Mouse (Mus musculus) gastrocnemius, postnatal 10 days (tissue): ENCODE data around the gene Dnajc13. TPM values are rescaled to one million over a fixed set of nuclear protein-coding genes. Genes with fewer than 3 reads are reported as not detected.

Source experiments
- DNase-seq: peaks from one replicate; pipeline ENCODE4 v3.0.0; 2021; ENCODE audit warnings: mixed read lengths
- total RNA-seq, 2 experiments: library from RNA; stranded (reverse); gene quantifications; 2 replicates each; pipeline ENCODE4 v1.2.3; 2021

The Dnajc13 gene
- total RNA-seq, 2 experiments from 2014 or later: 25.8 to 32.5 TPM

DNA sequence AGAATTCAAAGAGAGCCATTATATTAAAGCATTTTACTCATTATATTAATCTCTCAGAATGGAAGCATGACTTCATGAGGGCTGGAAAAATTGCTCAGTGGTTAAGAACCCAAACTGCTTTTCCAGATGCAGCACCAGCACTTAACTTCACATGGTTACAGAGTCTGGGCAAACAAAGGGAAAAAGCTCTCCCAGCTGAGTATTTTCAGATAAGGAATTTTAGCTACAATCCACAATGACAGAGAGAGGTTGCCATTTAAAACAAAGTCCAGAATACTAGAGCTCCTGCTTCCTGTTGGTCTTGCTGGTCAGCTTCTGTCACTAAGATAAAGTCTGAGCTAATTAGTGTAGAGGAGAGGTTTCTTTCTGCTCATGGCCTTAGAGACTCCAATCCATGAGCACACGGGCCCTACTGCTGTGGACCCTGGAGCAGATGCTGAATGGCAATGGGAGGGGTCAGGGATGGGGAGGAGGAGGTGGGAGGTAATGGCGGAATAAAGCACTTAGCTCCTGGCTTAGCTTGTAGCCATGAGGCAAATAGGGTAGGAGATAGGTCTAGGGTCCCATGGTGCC is 154.1 kb downstream of the Dnajc13 start:
- no peak for DNase-seq

DNA sequence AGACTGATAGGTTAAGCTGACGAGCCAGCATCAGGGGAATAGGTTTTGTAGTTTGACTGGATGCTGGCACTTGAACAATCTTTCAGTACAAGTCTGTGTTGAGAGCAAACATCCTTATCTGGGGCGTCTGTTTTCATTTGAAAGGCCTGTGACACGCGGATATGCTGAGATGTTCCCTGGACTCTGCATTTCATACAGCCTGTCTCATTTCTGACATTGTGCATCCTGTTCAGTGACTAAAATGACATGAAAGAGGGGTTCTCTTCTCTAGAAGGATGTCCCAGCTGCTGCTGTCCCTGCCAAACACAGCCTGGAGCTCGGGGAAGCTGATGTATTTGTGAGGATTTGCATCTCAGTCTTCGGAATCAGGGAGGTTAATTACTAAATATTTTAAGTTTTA is 155.2 kb downstream of the Dnajc13 start:
- no peak for DNase-seq

DNA sequence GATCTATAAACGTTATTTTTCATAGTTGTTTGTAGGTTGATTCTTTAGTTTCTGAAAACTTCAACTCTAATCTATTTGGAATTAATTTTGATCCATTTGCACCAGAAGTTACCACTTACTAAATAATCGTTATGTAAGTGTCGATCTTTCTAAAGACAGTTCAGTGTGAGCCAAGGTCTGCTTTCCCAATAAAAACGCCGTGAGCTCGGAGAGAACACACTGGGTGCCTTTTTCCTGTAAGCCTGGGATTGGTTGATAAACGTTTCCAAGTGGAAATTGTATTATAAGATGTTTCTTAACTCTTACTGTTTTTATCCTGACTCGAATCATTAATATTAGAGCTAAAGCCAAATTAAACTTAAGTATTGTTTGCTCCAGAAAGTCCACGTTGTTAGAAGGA is 155.8 kb downstream of the Dnajc13 start:
- no peak for DNase-seq

DNA sequence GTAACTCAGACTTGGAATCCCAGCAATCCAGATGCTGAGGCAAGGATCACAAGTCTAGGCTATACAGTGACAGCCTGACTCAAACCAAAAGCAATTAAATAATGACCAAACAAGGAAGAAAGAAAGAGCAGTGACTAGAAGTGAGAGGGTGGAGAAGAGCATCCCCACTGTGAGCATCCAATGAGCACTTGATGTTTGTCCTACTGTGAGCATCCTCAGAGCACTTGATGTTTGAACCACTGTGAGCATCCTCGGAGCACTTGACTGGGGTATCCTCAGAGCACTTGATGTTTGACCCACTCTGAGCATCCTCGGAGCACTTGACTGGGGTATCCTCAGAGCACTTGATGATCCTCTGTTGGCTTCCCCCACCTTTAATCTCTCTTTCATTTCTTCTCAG is 157.7 kb downstream of the Dnajc13 start:
- no peak for DNase-seq

DNA sequence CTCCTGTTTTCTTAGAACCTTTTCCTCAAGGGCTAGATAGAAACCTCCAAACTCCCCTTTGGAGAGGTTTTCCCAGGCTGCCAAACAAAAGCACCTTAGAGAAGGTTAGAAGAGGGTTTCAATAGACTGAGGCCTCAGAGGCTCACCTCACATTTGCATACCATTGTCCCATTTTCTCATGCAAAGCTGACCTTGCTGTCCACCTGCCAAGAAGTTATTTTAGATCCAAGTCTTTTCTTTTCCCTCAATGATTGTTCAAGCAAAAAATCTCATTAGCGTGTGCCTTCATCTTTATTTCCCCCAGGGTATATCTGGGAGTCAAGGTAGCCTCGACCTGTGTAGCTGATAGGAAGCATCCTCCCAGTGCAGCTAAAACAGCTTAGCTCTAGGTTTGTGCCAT is 159.8 kb downstream of the Dnajc13 start:
- DNase-seq: no peak

DNA sequence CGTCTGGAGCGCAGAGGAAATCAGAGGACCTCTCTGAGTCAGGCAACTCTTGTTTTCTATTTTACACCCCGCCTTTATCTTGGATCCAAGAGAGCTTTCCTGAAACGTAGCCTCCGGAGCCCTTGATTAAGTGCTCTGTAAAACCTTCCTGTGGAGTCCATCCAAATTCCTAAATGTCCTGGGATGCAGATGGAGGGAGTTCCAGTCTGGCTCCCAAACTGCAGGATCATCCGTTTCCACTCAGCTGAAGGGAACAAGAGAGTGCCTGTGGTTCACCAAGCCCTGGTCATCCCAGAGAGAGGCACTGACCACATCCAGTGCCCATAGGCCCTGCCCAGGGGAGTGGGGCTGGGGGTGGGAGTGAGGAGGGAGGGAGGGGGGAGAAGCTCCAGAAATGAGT is 160.4 kb downstream of the Dnajc13 start:
- no peak for DNase-seq

DNA sequence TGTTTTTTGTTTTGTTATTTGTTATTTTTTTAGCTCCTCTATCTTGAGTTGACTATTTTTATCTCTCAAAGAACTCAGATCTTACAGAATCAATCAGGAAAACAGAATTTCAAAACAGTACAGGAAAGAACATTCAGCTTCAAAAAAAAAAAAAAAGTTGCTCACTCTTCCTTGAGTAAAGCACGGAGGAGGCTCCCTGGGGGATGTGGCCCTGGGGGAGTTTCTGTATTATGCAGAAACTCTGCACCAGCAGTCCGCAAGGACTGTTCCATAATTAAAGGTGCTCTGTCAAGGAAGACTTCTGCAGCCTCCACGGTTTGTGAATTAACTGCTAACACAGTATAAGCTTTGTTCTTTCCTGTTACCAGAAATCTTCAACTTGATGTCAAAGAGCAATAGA is 161.3 kb downstream of the Dnajc13 start:
- DNase-seq: no peak

Other genes starting within 250 kb of the Dnajc13 start
- not detected for gene Gm28305, start 222.3 kb downstream of the Dnajc13 start, total RNA-seq
- 10 to 100 TPM; 17.0 to 22.6 TPM for gene Uba5, start 199.8 kb downstream of the Dnajc13 start, total RNA-seq
- gene Acad11, start 199.6 kb downstream of the Dnajc13 start, total RNA-seq: 10 to 100 TPM; 14.3 to 15.1 TPM
- gene Ackr4, start 136.0 kb downstream of the Dnajc13 start, total RNA-seq: 1 to 10 TPM; 1.9 to 3.6 TPM
- gene Acpp, start 74.8 kb upstream of the Dnajc13 start, total RNA-seq: under 1 TPM; 0.12 to 0.43 TPM